Mouse (Mus musculus): Measurements from ENCODE around the gene Itgb2.

Gene Itgb2

DNA sequence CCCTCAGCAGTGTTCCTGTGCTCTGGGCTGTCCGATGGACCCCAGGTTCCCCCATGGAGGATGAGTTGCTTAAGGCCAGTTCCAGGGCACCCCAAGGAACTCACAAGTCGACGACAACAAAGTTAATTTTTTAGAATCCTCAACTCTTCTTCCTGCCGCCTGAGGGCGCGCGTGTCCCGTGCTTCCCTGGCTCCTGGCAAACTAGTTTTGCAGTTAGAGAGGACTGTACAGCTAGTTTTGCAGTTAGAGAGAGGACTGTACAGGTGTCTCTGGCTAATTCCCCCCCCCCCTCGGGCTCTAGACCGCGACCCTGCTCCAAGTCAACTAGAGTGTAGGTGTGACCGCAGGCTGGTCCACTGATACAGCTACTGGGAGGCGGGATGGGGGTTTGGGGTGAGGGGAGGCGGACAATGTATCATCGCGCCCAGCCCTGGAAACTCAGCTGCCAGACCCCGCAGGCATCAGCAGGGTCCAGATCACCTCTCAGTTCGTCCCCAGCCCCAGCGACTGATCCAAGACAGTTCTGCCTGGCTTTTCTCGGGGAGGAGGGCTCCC lies 12.9 kb upstream of the Itgb2 start:
- peak; percentile 79 for DNase-seq

DNA sequence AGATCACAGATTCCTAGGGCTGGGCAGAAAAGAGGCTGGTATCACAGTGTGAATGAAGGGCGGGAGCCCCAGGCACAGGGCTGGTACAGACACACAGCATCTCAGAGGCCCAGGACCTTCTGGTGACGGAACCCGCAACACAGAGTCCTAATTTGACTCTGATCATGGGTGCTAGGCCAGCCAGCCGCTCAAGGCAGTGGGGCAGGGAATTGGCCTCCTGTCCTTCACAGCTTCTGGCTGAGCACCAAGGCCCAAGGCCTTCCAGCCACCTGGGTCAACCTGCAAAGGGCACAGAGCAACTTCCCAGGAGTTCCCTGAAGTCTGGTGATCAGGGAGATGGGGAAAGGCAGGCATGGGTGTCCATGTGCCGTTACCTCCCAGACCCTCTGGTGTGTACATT lies 12.3 kb upstream of the Itgb2 start:
- no peak for DNase-seq

DNA sequence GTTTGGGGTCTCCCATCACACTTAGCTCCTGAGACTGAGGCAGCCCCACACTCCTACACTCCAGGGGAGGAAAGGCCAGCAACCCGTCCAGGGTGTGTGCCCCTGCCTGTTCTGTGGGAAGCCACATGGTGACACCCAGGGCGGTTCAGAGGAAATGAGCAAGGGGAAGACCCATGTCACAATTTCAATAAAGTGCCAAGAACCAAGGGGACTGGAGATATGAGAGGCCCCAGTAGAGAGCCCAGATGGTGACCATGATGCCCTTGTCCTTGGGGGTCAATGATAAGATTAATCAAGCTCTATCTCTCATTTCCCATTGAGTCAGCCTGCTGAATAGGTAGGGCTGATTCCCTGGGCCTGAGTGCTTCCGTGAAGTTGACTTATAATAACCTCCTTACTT lies 10.9 kb upstream of the Itgb2 start:
- no peak for DNase-seq

DNA sequence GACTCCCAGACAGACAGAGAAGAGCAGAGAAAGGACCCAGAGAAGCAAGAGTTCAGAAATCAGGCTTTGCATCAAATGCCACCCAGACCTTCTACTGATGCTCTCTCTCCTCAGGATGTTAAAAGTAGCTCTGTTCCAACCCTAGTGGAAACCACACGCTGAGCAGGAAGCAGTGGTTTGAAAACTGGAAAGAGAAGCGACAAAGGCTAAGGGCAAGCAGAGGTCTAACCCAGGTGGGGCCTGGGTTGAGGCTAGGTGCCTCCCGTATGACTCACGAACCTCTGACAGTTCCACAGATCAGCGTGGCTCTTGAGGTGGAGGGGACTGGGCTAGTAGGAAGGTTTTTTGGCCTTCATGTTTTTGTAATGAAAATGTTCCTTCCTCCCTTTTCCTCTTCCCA lies 9.6 kb upstream of the Itgb2 start:
- no peak for DNase-seq

DNA sequence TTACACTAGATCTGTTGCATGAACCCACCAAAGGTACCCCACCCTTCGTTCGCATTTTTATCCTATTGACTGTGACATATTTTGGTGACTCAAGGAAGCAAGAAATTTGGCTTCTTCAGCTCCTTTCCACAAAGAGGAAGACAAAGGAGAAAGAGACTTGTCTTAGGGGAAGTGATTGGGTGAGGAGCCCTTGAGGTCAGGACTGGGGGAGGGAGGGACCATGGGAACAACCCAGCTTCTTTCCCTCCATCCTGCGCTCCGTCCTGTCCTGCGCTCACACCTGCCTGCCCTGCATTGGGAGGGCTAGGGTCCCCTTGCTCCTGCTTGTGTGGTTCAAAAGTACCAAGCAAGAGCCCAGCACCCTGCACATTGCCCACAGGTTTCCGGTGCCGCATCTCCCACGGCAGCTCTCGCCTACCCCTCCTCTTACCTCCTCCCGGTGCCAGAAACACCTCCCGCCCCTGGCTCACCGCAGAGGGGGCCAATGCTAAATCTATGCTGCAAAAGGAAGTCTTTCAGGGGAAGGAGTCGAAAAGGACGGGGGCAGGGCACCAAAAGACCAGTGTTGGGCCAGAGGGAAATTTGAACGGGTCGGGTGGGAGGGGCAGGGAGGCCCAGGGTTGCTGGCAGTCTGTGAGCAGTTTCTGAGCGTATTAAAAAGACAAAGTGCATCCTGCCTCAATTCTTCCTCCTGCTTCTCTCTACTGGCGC lies 7.9 kb upstream of the Itgb2 start:
- DNase-seq: no peak

- no peak for DNase-seq
Observed at GRCm38 (mm10) chr10:77522746-77523145, 7.3 kb upstream of the Itgb2 start.

DNA sequence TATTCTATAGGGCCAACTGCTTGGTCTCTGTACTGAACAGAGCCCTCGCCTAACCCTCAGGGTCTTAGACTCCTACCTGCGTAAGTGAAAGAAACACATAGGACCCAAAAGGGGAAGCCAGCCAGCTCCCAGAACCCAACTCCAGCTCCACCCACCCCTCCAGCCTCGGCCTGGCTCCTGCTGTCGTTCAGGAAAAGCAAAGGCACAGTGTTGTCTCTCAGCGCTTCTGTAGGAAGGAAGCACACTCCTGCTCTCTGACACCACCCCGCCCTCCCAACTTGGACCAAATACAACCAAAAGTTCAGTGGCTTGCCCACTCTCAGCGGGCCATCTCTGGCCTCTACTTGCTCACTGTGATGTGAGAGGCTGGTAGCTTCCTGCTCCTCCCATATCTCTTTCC lies 6.7 kb upstream of the Itgb2 start:
- DNase-seq: no peak

DNA sequence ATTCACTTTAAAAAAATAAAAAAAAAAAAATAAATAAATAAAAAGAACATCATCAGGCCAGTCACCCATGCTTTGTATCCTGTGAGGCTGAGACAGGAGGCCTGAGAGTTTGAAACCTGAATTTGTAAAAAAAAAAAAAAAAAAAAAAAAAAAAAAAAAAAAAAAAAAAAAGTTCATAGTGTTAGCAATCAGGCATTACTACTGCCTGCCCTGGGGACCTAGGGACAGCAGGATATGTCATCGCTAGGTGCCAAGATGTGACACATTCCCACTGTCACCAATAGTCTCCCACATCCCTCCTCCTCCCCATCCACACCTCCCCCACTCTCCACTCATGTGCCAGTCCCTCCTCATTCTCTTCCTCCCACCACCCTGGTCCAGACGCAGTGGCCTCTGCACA lies 3.6 kb upstream of the Itgb2 start:
- no peak for DNase-seq

GRCm38 (mm10) chr10:77528634-77529033 lies 1.4 kb upstream of the Itgb2 start:
- no peak for DNase-seq

- DNase-seq: no peak
Observed at GRCm38 (mm10) chr10:77531026-77532019, 1.3 kb downstream of the Itgb2 start.

DNA sequence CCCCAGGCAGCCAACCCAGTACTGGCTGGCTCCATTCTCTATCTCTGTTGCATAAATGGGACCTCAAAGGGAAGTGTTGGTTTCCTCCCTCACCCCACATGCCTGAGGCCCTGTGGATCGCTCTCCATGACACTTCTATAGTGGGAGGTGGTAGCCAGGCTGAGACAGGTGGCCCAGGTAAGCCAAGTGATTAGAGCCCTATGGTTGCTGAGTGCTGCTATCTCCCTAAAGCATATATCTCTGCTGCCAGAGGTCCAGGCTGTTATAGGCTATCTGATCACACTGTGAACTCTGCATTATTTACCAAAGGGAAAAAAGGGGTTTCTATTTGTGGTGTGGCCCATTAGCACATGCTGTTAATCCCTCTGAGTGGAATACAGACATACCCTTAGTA lies 2.0 kb downstream of the Itgb2 start:
- no peak for DNase-seq

GRCm38 (mm10) chr10:77536727-77537126 lies 6.7 kb downstream of the Itgb2 start:
- no peak for DNase-seq

GRCm38 (mm10) chr10:77537215-77538209 lies 7.5 kb downstream of the Itgb2 start:
- DNase-seq: no peak

- DNase-seq: no peak
Observed at GRCm38 (mm10) chr10:77539320-77539945, 9.4 kb downstream of the Itgb2 start.

- DNase-seq: no peak
Observed at GRCm38 (mm10) chr10:77540576-77541102, 10.6 kb downstream of the Itgb2 start.

- DNase-seq: no peak
Observed at GRCm38 (mm10) chr10:77541864-77542666, 12.0 kb downstream of the Itgb2 start.

GRCm38 (mm10) chr10:77543226-77543625 lies 13.2 kb downstream of the Itgb2 start:
- DNase-seq: peak; percentile 31

DNA sequence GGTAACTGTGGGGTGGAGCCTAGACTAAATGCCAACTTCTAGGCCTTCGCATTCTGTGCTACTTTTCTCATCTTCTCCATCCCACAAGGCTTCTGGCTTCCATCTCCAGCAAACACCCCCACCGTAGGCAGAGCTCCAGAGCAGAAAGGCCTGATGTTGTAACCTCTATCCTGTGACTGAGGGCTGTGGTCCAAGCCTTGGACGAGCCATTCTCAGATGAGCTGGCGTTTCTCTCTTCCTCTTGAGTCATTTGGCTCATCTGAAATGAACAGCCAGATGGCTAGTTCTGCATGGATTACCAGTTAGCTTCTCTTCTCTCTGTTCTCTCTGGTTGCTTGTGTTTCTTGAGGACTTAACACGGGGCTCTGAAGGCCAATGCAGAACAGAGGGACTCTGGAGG lies 14.9 kb downstream of the Itgb2 start:
- no peak for DNase-seq

DNA sequence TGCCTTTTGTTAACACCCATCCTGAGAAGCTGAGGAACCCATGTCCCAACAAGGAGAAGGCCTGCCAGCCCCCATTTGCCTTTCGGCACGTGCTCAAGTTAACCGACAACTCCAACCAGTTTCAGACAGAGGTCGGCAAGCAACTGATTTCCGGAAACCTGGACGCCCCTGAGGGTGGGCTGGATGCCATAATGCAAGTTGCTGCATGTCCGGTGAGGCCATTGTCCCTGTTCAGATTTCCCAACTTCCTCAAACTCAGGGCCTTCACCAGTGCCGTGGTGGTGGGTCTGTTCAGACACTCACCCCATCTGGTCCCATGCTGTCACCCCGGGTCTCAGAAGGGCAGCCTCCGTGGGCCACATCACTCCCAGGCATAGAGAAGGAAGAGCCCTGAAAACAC lies 18.5 kb downstream of the Itgb2 start:
- DNase-seq: no peak

DNA sequence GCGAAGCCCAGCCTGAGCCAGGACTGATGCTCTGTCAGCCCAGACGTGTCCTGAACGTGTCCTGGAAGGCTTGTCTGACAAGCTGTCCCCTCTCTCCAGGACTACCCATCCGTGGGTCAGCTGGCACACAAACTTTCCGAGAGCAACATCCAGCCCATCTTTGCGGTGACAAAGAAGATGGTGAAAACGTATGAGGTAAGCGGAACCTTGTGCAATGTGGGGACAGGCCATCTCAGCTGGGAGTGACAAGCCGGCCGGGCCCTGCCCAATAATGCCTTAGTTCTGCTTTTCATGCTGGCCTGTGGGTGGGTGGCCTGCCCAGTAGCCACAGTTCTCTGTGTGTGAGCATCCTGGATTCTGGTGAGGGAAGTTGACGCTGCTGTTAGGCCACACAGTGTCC lies 20.8 kb downstream of the Itgb2 start:
- no peak for DNase-seq

DNA sequence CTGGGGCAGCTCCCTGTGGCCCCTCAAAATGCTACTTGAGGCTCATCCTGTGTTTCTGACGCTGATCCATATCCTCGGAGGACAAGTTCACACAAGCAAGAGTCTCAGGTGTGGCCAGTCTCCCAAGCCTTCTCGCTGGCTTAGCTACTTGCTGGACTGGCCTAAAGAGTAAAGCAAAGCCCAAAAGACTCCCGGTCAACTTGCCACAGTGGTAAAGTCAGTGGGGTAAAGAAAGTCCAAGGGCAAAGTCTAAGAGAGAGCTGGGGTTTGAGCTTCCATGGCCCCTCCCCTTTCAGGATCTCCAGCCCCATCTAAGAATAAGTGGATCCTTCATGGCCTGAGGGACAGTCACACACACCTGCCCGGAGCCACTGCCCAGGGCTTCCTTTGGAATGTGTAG lies 22.1 kb downstream of the Itgb2 start:
- DNase-seq: no peak
